Mouse (Mus musculus): ENCODE results near the gene 9430015G10Rik. TPM values are rescaled to one million over a fixed set of nuclear protein-coding genes. Genes with fewer than 3 reads are reported as not detected.
A peak's percentile ranks its signal among the peaks of the same experiment; 100 is the strongest.

The 9430015G10Rik gene
- polyA plus RNA-seq, 1 experiment from 2014 or later = 69.0 TPM

DNA sequence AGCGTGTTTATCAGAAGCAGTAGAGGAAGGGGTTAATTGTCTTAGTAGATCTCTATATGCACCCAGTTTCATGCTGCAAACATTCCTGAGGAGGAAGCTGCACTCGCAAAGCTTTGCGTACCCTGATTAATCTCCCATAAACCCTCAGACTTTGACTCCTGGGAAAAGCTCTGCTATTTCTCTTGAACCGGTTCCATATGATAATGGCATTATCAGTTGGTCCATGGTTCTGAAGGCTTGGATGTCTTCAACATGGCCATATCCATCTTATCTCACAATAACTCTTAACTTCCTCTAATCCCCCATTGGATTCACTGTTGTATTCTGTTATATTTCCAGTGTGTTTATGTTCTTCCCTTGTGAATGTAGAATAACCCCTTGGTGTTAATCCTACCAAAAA is 6.4 kb upstream of the 9430015G10Rik start:
- Histone ChIP-seq H3K27me3 (no peaks in the 10 kb centered on the region), H3K9me3 (no peaks in the 10 kb centered on the region), H3K36me3 (replicated peaks) (no peaks in the 10 kb centered on the region), H3K4me2 (no peak overlapping the region), H3K9ac (no peak overlapping the region), H3K4me3 (replicated peaks) (no peak overlapping the region), H3K27ac (no peak overlapping the region), H3K4me1 (no peaks in the 10 kb centered on the region)
- WGBS = 91% methylated on average over 4 of the region's 4 CpGs
- ATAC-seq (ENCODE audit: low FRiP score) = no peak

DNA sequence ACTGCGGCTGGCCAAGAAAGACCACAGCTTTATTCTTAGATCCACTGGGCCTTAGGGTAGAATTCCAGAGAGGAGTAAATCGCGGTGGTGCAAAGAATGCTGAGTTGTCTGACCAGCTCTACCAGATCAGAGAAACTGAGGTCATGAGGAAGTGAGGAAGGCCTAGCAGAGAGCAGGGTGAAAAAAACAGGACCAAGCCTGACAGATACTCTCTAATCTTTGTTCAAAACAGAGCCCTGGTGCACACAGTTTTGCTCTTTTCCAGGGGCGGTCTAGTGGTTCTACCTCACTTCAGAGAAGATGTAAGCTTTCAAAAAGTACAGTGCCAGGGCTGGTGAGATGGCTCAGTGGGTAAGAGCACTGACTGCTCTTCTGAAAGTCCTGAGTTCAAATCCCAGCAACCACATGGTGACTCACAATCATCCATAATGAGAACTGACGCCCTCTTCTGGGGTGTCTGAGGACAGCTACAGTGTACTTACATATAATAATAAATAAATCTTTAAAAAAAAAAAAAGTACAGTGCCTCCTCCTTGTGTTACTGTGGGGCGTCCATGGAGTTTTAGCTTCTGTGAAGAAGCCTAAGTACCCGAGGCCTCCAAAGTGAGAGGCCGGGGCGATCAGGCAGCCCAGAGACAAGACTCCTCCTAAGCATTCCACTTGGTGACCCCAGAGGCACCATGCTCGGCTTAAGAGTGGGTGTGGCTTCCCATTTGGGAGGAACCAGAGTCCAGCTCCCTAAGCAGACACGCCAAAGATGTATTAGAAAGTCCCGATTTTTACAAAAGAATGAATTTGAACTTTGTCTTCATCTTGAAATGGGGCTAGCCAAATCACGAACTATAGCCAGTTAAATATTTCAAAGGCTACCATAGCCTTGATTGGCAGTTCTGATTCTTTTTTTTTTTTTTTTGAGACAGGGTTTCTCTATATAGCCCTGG is 906 bp upstream of the 9430015G10Rik start:
- peak; percentile 37; the same call in 1 of the 2 replicates for ATAC-seq (ENCODE audit: low FRiP score)

DNA sequence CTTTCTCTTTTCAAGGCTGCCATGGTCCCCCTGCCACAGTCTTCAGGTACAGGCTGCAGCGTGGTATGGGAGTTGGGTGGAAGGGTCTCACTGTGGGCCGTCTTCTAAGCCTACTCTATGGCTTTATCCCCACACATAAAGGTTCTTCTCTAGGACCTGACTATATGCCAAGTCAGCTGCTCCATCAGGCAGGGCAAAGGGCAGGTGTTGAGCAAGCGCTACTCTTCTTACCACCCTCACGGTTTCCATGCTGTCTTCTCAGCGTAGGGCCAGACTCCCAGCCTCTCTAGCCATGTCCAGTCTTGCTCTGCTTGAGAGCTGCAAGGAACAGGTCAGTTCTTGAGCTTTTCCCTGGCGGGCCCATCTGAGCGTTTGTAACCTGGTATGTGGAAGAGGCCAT is 14.3 kb downstream of the 9430015G10Rik start:
- Histone ChIP-seq H3K36me3 (replicated peaks) (peaks cover 83% of the 10 kb centered on the region), H3K4me2 (no peak overlapping the region), H3K27me3 (no peaks in the 10 kb centered on the region), H3K9me3 (no peaks in the 10 kb centered on the region), H3K4me1 (no peaks in the 10 kb centered on the region), H3K9ac (no peak overlapping the region), H3K27ac (no peak overlapping the region), H3K4me3 (replicated peaks) (no peak overlapping the region)
- 94% methylated on average over 7 of the region's 7 CpGs for WGBS
- ATAC-seq (ENCODE audit: low FRiP score) = no peak

More for the DNA sequence above, 906 bp upstream of the 9430015G10Rik start:
- H3K4me3 ChIP-seq (replicated peaks) = peak overlapping the region; percentile 73
- H3K27ac ChIP-seq = peak overlapping the region; percentile 56; the same call in 1 of the 2 replicates
- no peaks in the 10 kb centered on the region for H3K36me3 ChIP-seq (replicated peaks)
- peak overlapping the region; percentile 36 for H3K9ac ChIP-seq
- peaks cover 11% of the 10 kb centered on the region for H3K4me1 ChIP-seq
- no peaks in the 10 kb centered on the region for H3K27me3 ChIP-seq
- H3K9me3 ChIP-seq = no peaks in the 10 kb centered on the region
- H3K4me2 ChIP-seq = peak overlapping the region; percentile 54
- WGBS = 36% methylated on average over 13 of the region's 13 CpGs

DNA sequence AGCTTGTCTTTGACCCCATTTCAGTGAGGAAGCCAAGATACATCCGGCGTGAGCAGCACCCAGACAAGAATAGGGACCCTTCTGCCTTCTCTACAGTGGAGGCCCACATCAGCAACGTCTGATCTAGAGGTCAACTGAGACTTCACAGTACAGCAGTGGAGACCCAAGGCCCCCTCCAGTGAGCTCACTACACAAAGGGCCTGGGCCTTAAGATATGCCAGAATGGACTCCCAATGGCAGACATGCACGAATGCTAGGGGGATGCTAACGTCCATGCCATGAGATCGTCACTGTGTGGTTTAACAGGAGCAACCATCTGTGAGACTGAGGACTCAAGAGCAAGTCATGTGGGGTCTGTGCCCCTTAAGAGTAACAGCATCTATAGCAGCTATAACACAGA is 15.6 kb downstream of the 9430015G10Rik start:
- WGBS = 97% methylated on average over 6 of the region's 6 CpGs
- peaks cover 70% of the 10 kb centered on the region for H3K36me3 ChIP-seq (replicated peaks)

DNA sequence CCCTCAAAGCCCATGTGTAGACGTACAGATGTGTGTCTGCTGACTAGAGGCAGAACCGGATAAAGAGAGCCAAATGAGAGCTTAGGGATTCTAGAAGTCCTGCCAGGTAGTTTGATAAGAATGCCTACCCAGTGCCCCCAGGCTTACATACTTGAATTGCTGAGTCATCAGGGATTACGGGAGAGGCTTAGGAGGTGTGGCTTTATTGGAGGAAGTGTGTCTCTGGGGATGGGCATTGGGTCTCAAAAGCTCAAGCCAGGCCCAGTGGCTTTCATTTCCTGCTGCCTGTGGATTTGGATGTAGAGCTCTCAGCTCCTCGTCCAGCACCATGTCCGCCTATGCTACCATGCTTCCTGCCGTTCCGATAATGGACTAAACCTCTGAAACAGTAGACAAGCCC is 17.1 kb downstream of the 9430015G10Rik start:
- ATAC-seq (ENCODE audit: low FRiP score) = no peak
- Histone ChIP-seq H3K27me3 (no peaks in the 10 kb centered on the region), H3K4me1 (no peaks in the 10 kb centered on the region), H3K27ac (no peak overlapping the region), H3K4me3 (replicated peaks) (no peak overlapping the region), H3K9ac (no peak overlapping the region), H3K36me3 (replicated peaks) (peaks cover 56% of the 10 kb centered on the region), H3K9me3 (no peaks in the 10 kb centered on the region), H3K4me2 (no peak overlapping the region)
- 94% methylated on average over 7 of the region's 7 CpGs for WGBS

More for the DNA sequence above, 15.6 kb downstream of the 9430015G10Rik start:
- Histone ChIP-seq H3K9ac (no peak overlapping the region), H3K4me2 (no peak overlapping the region), H3K27ac (no peak overlapping the region), H3K27me3 (no peaks in the 10 kb centered on the region), H3K4me3 (replicated peaks) (no peak overlapping the region), H3K9me3 (no peaks in the 10 kb centered on the region), H3K4me1 (no peaks in the 10 kb centered on the region)
- ATAC-seq (ENCODE audit: low FRiP score) = no peak

DNA sequence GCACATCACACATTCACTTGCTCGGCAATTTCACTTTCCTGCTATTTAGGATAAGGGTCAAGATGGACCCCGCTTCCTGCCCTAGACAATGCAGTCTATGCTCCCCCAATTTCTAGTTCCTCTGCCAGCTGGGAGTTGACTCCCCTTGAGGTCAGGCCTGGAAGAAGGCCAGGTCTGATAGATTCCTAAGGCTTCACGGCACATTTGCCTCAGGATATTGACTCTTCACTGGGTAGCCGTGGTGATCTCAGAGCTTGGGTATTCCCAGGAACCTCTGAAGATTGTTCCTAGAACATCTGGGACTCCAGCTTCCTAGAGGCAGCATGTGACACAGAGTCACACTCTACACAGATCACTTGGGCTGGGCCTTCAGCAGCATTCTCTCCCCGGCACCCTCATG is 19.0 kb downstream of the 9430015G10Rik start:
- Histone ChIP-seq H3K4me2 (no peak overlapping the region), H3K9ac (no peak overlapping the region), H3K9me3 (no peaks in the 10 kb centered on the region), H3K27me3 (no peaks in the 10 kb centered on the region), H3K4me3 (replicated peaks) (no peak overlapping the region), H3K4me1 (0 out of 2 replicates have a peak, but pooled peaks cover 8% of the 10 kb centered on the region), H3K36me3 (replicated peaks) (peaks cover 36% of the 10 kb centered on the region), H3K27ac (no peak overlapping the region)
- ATAC-seq (ENCODE audit: low FRiP score) = no peak
- WGBS = 89% methylated on average over 5 of the region's 5 CpGs

DNA sequence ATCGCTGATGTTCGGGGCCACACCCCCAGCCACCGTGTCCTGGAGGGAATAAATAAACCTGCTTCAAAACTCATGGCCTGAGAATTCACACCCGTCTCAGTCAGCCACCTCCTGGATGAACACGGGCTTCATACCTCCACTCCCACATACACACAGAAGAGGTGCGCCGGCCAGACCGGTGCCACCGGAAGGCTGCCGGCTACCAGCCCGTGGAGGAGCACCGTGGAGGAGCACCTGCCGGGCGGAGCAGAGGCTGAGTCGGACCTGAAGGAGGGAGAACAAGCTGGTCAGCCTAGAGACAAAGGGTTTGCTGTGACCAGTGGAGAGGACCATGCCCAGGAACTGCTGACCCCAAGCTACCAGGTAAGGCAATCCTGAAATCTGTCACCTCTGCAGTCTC is 20.7 kb downstream of the 9430015G10Rik start, which contains the start of gene Rnf223:
Gene Rnf223, plus strand, starts transcription at position 78 of the 400 bp plus-strand sequence.
- WGBS = 87% methylated on average over 15 of the region's 15 CpGs
- H3K27ac ChIP-seq = no peak within 1 kb of the TSS

DNA sequence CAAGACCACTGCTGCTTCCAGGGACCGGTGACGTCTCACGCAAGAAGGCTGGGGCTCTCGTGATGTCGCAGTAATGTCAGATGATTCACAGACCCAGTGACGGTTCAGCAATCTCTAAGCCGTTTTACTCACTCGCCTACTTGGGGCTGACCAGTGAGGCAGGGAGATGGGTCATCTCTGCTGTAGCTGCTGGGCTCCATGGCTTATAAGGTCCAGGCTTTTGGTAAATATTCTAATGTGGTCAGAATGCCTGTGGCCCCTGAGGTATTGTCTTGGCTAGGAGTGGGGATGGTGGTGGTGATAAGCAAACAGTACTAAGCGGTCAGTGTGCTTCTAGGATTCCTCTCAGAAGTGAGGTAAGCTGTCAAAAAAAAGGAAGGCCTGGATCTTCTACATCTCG is 21.2 kb downstream of the 9430015G10Rik start:
- no peak overlapping the region for H3K27ac ChIP-seq
- H3K4me3 ChIP-seq (replicated peaks) = no peak overlapping the region
- no peak overlapping the region for H3K4me2 ChIP-seq
- 0 out of 2 replicates have a peak, but pooled peaks cover 8% of the 10 kb centered on the region for H3K4me1 ChIP-seq
- no peaks in the 10 kb centered on the region for H3K27me3 ChIP-seq
- H3K36me3 ChIP-seq (replicated peaks) = peaks cover 15% of the 10 kb centered on the region
- no peak for ATAC-seq (ENCODE audit: low FRiP score)
- no peak overlapping the region for H3K9ac ChIP-seq
- WGBS = 90% methylated on average over 10 of the region's 10 CpGs
- no peaks in the 10 kb centered on the region for H3K9me3 ChIP-seq

More for the DNA sequence above, 20.7 kb downstream of the 9430015G10Rik start, which contains the start of gene Rnf223:
- H3K4me3 ChIP-seq (replicated peaks) = no peak within 1 kb of the TSS
- H3K27me3 ChIP-seq = no peaks in the 10 kb centered on the region
- peaks cover 20% of the 10 kb centered on the region for H3K36me3 ChIP-seq (replicated peaks)
- no peak within 1 kb of the TSS for H3K9ac ChIP-seq
- ATAC-seq (ENCODE audit: low FRiP score) = no peak
- H3K9me3 ChIP-seq = no peaks in the 10 kb centered on the region
- H3K4me2 ChIP-seq = no peak within 1 kb of the TSS
- H3K4me1 ChIP-seq = 0 out of 2 replicates have a peak, but pooled peaks cover 8% of the 10 kb centered on the region

DNA sequence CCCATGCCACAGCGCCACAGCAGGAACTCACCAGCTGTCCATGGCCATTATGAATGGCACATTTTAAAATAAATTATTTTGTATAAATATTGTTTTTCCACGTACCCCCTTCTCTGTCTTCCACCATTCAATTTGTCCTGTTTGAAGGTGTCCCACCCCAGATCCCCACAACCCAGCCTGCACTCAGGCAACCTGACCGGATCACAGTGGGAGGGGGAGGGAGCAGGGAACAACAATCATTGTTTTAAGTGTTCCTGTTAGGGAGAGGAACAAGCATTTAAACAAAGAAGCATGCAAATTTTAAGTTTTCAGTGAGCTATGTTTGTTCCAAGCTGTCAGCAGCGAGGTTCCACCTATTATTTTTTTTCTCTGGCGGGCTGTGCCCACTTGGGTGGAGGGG is 23.6 kb downstream of the 9430015G10Rik start:
- Histone ChIP-seq H3K9ac (no peak overlapping the region), H3K4me1 (0 out of 2 replicates have a peak, but pooled peaks cover 8% of the 10 kb centered on the region), H3K4me3 (replicated peaks) (no peak overlapping the region), H3K4me2 (no peak overlapping the region), H3K27ac (no peak overlapping the region), H3K36me3 (replicated peaks) (no peaks in the 10 kb centered on the region), H3K27me3 (no peaks in the 10 kb centered on the region), H3K9me3 (no peaks in the 10 kb centered on the region)
- WGBS = 66% methylated on average over 5 of the region's 5 CpGs
- ATAC-seq (ENCODE audit: low FRiP score) = no peak

DNA sequence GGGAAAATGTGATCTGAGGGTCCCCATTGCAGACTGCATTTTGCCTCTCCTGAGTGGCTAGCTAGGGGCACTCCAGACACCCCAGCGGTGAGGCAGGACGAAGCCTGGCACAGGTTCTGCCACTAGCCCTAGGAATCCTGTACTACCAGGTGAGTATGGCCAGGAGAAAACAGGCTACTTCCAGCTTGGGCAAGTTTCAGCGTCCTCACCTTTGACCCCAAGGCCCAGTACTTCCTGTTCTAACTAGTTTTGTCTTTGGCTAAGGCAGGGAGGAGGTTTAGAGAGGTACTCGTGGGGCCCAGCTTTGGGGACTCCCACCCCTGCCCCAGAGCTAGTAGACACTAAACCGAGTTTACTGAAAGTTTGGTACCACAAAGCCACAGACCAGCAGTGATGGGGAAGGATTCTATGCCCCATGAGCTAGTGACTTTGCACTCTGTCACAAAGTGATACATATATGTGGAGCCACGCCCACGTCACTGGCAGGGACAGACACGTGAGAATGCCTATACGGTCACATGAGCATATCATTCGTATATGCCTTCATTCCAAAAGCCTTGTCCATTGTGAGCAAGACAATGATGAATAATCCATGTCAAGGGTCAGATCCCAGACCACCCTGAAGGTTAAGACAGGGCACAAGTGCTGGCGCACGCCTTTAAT is 24.3 kb downstream of the 9430015G10Rik start:
- H3K4me3 ChIP-seq (replicated peaks) = no peak overlapping the region
- 0 out of 2 replicates have a peak, but pooled peaks cover 8% of the 10 kb centered on the region for H3K4me1 ChIP-seq
- H3K4me2 ChIP-seq = no peak overlapping the region
- no peaks in the 10 kb centered on the region for H3K9me3 ChIP-seq
- no peak overlapping the region for H3K27ac ChIP-seq
- no peaks in the 10 kb centered on the region for H3K27me3 ChIP-seq
- H3K9ac ChIP-seq = no peak overlapping the region
- H3K36me3 ChIP-seq (replicated peaks) = no peaks in the 10 kb centered on the region
- 85% methylated on average over 12 of the region's 12 CpGs for WGBS
- no peak for ATAC-seq (ENCODE audit: low FRiP score)

DNA sequence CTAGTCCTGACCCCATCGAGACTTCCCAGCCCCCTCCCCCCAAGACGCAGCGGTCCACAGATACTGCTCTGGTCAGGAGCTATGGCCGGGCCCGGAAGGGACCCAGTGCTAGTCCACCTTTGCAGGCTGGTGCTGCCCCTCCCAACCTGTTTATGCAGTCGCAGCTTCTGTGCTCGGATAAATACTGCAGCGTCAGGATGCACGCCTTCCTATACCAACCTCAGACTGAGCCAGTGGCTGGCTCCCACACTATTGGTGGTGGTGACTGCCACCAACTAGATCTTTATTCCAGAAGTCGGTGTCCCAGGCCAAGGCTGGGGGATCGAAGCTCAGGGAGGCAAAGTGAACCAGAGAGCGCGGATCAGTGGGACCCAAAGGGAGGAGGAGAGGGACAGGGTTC is 25.3 kb downstream of the 9430015G10Rik start:
- WGBS = 93% methylated on average over 13 of the region's 13 CpGs
- ATAC-seq (ENCODE audit: low FRiP score) = no peak

DNA sequence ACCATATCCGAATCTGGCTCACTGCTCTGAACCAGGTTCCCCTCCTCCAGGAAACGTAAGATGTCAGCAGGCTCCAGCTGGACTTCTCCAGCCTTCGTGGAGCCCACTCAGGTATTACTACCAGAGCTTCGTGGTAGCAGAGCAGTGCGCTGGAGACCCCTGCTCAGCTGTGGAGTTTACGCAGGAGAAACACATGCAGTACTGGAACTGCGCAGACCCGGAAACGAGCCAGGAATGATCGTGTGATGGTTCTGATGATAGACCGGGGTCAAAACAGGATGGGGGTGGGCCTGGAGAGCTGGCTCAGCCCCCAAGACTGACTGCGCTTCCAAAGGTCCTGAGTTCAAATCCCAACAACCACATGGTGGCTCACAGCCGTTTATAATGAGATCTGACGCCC is 26.0 kb downstream of the 9430015G10Rik start:
- Histone ChIP-seq H3K27me3 (no peaks in the 10 kb centered on the region), H3K36me3 (replicated peaks) (no peaks in the 10 kb centered on the region), H3K9ac (no peak overlapping the region), H3K27ac (no peak overlapping the region), H3K4me1 (0 out of 2 replicates have a peak, but pooled peaks cover 8% of the 10 kb centered on the region), H3K9me3 (no peaks in the 10 kb centered on the region), H3K4me3 (replicated peaks) (no peak overlapping the region), H3K4me2 (no peak overlapping the region)
- WGBS = 95% methylated on average over 14 of the region's 14 CpGs
- ATAC-seq (ENCODE audit: low FRiP score) = no peak

More for the DNA sequence above, 25.3 kb downstream of the 9430015G10Rik start:
- Histone ChIP-seq H3K9ac (no peak overlapping the region), H3K27me3 (no peaks in the 10 kb centered on the region), H3K27ac (no peak overlapping the region), H3K4me1 (0 out of 2 replicates have a peak, but pooled peaks cover 8% of the 10 kb centered on the region), H3K4me3 (replicated peaks) (no peak overlapping the region), H3K9me3 (no peaks in the 10 kb centered on the region), H3K36me3 (replicated peaks) (no peaks in the 10 kb centered on the region), H3K4me2 (no peak overlapping the region)
